Mouse (Mus musculus) CD4-positive naive resting alpha-beta T cell, adult 57 days (primary cell): ENCODE measurements around the gene Rwdd1. TPM values are rescaled to one million over a fixed set of nuclear protein-coding genes. Genes with fewer than 3 reads are reported as not detected.

ENCODE experiments used
- total RNA-seq: library from RNA; stranded (reverse); gene quantifications from one replicate; pipeline ENCODE4 v1.2.4, GENCODE M21; 2023

Gene Rwdd1
- total RNA-seq: 54.4 TPM

GRCm38 (mm10) chr10:34019302-34020075 is at the start of gene Rwdd1:
Gene Rwdd1 (minus strand): TSS chr10:34019624.

GRCm38 (mm10) chr10:34044210-34044609 is 24.8 kb upstream of the Rwdd1 start, which contains the start of gene Calhm4:
Gene Calhm4 (minus strand): TSS chr10:34044310.

GRCm38 (mm10) chr10:34037401-34037800 is 18.0 kb upstream of the Rwdd1 start, which contains the start of gene Trappc3l:
Gene Trappc3l (plus strand): TSS chr10:34037597.

GRCm38 (mm10) chr10:33950803-33951583 is 68.4 kb downstream of the Rwdd1 start, which contains the start of gene Zup1:
Gene Zup1 (minus strand): TSS chr10:33951269.

Other genes with a start within 250 kb of the Rwdd1 start
- not detected for gene Sult3a2, start 232.9 kb downstream of the Rwdd1 start, total RNA-seq
- not detected for gene Sult3a1, start 161.9 kb downstream of the Rwdd1 start, total RNA-seq
- not detected for gene Rsph4a, start 114.5 kb downstream of the Rwdd1 start, total RNA-seq
- gene Zup1, start 68.4 kb downstream of the Rwdd1 start, total RNA-seq: 75.3 TPM
- gene Trappc3l, start 18.0 kb upstream of the Rwdd1 start, total RNA-seq: not detected
- gene Calhm4, start 24.7 kb upstream of the Rwdd1 start, total RNA-seq: not detected
- not detected for gene Calhm5, start 76.9 kb upstream of the Rwdd1 start, total RNA-seq
- 11.1 TPM for gene Calhm6, start 108.4 kb upstream of the Rwdd1 start, total RNA-seq
- 20.6 TPM for gene Dse, start 188.1 kb upstream of the Rwdd1 start, total RNA-seq